Mouse (Mus musculus) neural tube, embryonic 10.5 days (tissue): ENCODE measurements around the gene CK137956.

Experiments
- DNase-seq: peaks from one replicate; pipeline ENCODE4 v3.0.0-alpha.2; 2017; ENCODE audit warnings: low spot score; ENCODE audit errors: extremely low spot score

CK137956 gene

GRCm38 (mm10) chr4:127913551-127913950 is 57.2 kb downstream of the CK137956 start:
- no peak for DNase-seq

GRCm38 (mm10) chr4:127907151-127907550 is 63.6 kb downstream of the CK137956 start:
- DNase-seq, result no peak

- no peak for DNase-seq
Measured at GRCm38 (mm10) chr4:127903954-127904353, 66.8 kb downstream of the CK137956 start.

- DNase-seq, result no peak
Measured at GRCm38 (mm10) chr4:127900893-127901456, 69.8 kb downstream of the CK137956 start.

- no peak for DNase-seq
Measured at GRCm38 (mm10) chr4:127889071-127889470, 81.7 kb downstream of the CK137956 start.

GRCm38 (mm10) chr4:127878966-127879365 is 91.8 kb downstream of the CK137956 start:
- no peak for DNase-seq
